Mouse (Mus musculus) megakaryocyte-erythroid progenitor cell, adult 5 weeks (primary cell): ENCODE measurements around the gene Arpc5l. TPM values are rescaled to one million over a fixed set of nuclear protein-coding genes. Genes with fewer than 3 reads are reported as not detected.

Source experiments
- polyA plus RNA-seq: library from polyadenylated mRNA; stranded (reverse); fragments of >175 nt; gene quantifications from 2 replicates; pipeline ENCODE4 v1.2.3, GENCODE M21; 2012

Arpc5l gene
- 69.8 and 71.6 TPM in 2 replicates for polyA plus RNA-seq

GRCm38 (mm10) chr2:39004880-39005435, at the start of gene Arpc5l:
Gene Arpc5l (plus strand): TSS chr2:39005348.

GRCm38 (mm10) chr2:38997386-38998374, 7.5 kb upstream of the Arpc5l start, which contains the start of gene Wdr38:
Gene Wdr38 (plus strand): TSS chr2:38997476.

GRCm38 (mm10) chr2:39005574-39006079, 479 bp downstream of the Arpc5l start, which contains the start of gene Rpl35:
Gene Rpl35 (minus strand): TSS chr2:39005624.

Other genes with a start within 250 kb of the Arpc5l start
- 0.65 and 0.70 TPM in 2 replicates for gene Nr6a1, start 77.7 kb upstream of the Arpc5l start, polyA plus RNA-seq
- gene Olfml2a, start 73.4 kb upstream of the Arpc5l start, polyA plus RNA-seq = 0.01 TPM in 1 of 2 replicates, not detected in the other
- 0.02 and 0.15 TPM in 2 replicates for gene Wdr38, start 7.9 kb upstream of the Arpc5l start, polyA plus RNA-seq
- gene Rpl35, start 276 bp downstream of the Arpc5l start, polyA plus RNA-seq = 228 and 240 TPM in 2 replicates
- gene Golga1, start 60.2 kb downstream of the Arpc5l start, polyA plus RNA-seq = 0.74 and 0.90 TPM in 2 replicates
- 22.1 and 34.3 TPM in 2 replicates for gene Scai, start 185.4 kb downstream of the Arpc5l start, polyA plus RNA-seq
- 3.0 and 4.0 TPM in 2 replicates for gene Ppp6c, start 221.1 kb downstream of the Arpc5l start, polyA plus RNA-seq